Mouse (Mus musculus): ENCODE data around the gene Ghrhr.

The Ghrhr gene

DNA sequence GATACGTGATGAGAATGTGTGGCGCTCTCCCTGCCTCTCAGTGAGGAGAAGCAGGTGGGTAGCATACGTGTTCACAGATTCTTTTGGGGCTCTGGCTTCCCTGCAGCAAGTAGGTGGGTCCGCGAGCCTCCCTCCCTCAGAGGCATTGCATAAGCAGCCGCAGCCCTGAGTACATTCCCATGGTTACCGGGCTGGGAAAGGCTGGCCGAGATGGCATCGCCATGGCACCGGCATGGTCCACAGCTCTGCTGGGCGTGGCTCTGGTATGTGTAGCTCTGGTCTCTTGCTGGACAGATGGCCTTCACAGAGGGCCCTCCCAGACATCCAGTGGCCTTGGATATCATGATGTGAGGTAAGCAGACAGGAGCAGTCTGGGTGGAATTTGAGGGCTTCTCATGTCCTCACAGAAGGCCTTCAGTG, 20.5 kb downstream of the Ghrhr start:
- DNase-seq, result peak in 1 of 2 experiments; percentile 51

- no peak for DNase-seq
These were observed 23.0 kb downstream of the Ghrhr start for GRCm38 (mm10) chr6:55398869-55399628.

GRCm38 (mm10) chr6:55399910-55400309, 23.8 kb downstream of the Ghrhr start:
- DNase-seq, result peak; percentile 20 to 35

DNA sequence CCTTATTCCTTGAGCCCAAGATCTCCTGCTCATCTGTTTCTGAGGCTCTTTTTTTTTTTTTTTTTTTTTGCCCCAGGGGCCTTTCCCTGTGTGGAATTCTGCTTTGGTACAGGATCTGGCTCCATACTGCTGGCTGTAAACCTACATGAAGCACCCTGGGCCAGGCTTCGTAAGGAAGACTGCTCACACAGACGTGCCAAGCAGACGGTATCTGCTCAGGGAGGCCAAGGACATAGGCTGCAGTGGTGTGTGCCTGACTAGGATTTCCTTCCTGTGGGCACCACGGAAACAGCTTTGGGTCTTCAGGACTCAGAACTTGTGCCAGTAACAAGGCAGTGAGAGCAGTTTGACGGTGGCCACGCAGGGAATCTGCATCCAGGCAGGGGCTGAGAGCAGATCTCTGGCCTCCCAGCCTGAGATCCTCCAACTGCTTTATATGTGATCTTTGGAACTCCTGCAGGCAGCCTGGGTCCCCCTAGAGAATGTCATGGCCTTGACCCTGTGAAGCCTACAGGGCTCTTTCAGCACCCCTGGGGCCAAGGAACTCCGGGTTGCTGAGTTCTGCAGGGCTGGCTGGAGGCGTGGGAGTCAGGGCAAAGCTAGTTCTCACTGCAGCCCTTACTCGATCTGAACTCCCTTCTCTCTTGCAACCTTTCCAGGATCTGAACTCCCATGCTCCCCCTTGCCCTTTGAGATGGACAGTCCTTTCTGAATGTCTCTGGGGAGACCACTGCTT, 26.1 kb downstream of the Ghrhr start:
- DNase-seq, result peak in 1 of 2 experiments; percentile 21

GRCm38 (mm10) chr6:55403411-55404309, 27.6 kb downstream of the Ghrhr start:
- DNase-seq, result no peak

DNA sequence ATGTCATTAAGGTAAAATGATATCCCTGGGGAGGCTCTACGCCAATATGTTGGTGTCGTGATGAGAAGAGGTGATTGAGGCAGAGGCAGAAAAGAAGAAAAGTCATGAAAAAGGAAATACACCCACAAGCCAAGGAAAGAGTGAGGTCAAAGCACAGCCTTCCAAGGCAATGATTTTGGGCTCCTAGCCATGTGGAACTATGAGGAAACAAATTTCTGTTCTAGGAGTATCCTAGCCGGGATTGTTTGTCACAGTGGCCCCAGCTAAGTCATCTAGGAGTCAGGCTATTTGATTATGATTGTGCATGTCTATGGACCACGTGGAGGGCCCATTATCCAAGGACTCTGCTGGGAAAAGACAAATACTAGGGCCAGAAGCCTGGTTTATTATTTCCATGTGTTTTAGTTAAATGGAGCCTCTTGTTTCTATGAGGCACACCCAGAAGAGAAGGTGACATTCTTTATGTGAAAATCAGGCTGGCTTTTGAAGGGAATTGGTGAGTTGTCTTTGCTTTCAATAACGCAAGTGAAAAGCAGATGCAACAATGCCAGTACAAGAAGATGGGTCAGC, 28.4 kb downstream of the Ghrhr start:
- DNase-seq, result no peak

GRCm38 (mm10) chr6:55407345-55407744, 31.2 kb downstream of the Ghrhr start:
- DNase-seq, result no peak

GRCm38 (mm10) chr6:55410119-55410775, 34.2 kb downstream of the Ghrhr start:
- DNase-seq, result no peak

- DNase-seq, result no peak
These were observed 34.9 kb downstream of the Ghrhr start for GRCm38 (mm10) chr6:55410977-55411376.

DNA sequence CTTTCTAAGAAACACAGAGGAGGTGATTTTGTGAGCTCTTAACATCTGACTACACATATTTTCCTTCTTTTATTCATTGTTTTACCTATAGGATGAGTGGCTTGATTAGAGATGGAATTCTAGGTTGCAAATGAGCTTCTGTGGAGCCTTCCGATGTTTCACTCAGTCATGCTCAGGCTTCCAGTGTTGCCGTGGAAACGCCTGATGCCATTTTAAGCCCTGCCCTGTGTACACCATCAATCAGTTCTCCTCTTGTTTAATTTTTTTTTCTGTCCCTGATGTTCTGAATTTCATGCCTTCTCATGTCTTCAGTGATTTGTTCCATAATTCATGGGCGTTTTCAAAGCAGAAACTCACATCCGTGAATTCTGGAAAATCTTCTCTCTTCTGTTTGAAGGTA, 40.1 kb downstream of the Ghrhr start:
- no peak for DNase-seq

- DNase-seq, result no peak
These were observed 42.8 kb downstream of the Ghrhr start for GRCm38 (mm10) chr6:55418746-55419410.

DNA sequence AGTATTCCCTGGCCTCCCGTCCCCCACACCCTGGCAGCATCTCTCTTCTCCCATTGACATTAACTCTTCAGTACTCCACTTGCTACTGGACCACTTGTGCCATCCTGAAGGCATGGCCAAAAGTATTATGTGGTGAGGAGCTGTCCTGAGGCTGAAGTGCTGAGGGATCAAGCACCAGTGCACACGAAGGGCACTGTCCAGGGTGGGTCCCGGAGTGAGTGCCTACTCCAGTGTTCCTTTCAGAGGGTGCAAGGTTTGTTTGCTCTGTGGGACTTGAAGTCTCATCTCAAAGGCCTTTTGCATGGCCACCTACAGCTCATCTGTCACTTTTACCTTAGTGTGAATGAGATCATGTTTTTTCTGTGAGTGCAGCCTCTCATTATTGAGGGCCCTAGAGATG, 44.3 kb downstream of the Ghrhr start:
- no peak for DNase-seq

DNA sequence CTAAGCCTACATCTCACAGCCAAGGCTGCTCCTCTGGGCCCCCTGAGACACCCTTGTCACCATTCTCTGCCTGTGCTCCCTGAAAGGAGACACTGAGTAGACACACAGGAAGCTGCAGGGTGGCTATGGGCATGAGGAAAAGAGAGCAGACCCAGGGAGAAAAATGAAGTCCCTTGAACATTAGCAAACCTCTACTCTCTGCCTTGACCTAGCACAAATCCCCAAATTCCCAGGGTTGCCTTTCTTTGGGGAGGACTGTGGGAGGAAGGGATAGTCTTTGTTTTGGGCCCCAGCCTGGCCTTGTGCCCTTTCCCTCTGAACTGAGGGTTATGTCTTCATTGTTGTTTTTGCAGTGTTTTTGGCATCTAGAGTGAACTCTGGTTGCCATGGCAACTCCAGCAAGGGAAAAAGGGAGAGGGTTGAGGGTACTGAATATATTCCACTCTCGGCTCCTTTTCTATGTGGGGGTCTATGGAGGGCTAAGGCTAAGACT, 44.8 kb downstream of the Ghrhr start:
- no peak for DNase-seq

DNA sequence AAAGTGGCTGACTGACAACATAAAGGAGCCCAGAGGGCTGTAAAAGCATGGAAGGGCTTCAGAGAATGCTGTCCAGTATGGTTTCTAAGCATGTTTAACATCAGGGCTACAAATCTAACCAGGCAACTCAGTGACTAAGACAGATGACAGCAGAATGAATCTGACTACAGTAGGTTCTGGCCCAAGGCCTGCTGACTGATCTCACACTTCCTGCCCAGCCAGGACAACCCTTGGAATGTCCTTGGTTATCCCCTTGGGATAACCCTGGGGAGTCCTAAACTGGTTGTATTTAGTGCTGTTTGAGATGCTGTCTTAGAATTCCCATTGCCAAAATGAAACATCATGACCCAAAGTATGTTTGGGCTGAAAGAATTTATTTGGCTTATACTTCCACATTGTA, 56.0 kb downstream of the Ghrhr start:
- DNase-seq, result no peak

DNA sequence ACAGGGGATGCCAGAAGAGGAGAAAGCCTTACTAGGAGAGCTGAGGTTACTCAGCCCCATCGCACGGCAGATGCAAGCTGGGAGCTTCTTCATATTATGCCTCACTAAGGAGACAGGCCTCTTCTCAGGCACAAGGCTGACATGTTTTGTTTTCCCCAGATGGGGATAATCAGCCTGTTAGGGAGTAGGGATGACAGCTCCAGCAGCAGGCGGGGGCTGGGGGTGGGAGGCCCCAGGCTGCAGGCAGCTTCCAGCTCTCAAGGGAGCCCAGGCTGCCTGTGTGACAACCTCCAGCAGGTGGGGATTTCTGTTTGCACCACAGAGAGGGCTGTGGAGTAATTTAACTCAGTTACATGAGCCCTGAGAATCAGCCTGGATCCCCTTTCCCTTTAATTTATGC, 58.3 kb downstream of the Ghrhr start:
- DNase-seq, result peak in 1 of 2 experiments; percentile 36

DNA sequence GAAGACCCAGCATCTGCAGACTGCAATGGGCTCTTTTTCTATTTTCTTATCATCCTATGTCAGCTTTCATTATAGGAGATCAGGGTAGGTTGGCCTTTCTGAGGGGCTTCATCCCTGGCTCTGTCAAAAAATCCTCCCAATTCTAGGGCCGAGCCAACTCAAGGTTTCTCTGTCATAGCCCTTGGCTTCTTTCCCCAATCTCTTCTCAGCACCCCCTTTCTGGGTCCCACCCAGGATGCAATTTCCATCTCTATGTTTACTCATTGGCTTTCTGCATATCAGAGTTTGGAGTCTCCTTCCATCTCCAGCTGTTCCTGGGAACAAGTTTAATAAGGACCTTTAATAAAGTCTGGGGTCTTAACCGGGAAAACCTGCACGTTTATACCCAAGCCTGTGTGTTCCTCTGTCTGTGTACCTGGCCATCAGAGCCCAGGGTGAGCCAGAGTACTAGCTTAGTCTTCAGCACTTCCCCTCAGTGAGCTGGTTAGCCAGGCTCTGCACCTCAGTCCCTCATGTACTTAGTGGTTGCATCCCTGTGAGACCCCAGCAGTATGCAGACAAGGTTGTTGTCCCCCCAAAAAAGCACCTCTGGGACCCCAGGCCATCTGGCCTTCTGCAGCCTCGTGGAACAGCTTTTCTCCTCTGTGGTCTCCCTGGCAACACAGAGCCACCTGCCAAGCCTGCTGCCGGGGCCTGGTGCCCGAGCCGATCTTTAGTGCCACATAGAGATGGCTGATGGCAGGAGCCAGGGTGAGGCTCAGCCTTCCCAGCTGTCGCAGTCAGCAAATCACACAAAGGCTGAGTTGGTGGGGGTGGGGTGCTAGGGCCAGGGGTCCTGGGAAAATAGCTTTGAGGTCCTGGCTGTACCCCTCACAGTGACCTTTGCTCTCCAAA, 59.4 kb downstream of the Ghrhr start:
- no peak for DNase-seq

DNA sequence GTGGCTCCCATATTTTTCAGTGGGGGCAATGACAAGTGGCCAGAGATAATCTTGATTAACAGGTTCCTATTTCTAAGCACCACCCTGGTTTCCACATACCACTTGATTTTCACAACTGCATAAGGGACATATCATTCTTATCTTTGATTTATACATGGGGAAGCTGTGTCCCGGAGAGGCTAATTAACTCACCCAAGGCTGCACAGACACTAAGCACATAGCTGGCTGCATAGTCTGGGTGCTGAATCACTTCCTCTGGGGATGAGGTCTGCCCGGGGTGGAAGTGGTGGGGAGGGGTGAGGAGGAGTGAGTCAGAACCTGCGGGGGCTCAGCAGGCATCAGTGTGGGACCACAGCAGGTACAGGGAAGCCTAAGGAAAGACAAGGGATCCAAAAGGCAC, 61.8 kb downstream of the Ghrhr start:
- DNase-seq, result no peak
